Mouse (Mus musculus): ENCODE results near the gene Cnpy4. TPM values are rescaled to one million over a fixed set of nuclear protein-coding genes. Genes with fewer than 3 reads are reported as not detected.

Cnpy4 gene
- polyA plus RNA-seq, 1 experiment from 2014 or later, result 54.6 TPM

DNA sequence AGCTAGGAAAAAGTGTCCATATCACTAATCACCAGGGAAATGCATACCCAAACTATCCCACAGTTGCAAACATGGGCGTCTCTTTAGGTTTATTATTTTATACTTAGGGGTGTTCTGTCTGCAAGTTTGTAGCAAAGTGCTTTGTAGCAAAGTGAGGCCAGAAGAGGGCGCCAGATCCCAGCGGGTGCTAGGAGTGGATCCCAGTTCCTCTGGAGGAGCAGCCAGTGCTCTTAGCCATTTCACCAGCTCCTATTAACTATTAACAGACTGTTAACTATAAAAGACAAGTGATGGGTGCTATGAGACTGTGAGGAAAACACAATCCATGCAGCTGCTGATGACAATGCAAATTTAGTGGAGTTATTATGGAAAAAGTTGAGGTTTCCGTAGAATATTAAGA, 34.8 kb downstream of the Cnpy4 start:
- H3K36me3 ChIP-seq (replicated peaks), result no peaks in the 10 kb centered on the region
- peaks cover 2% of the 10 kb centered on the region for H3K9me3 ChIP-seq
- no peak overlapping the region for H3K27ac ChIP-seq (replicated peaks)
- no peak overlapping the region for H3K4me3 ChIP-seq
- H3K27me3 ChIP-seq (replicated peaks; ENCODE audit: low read depth, poor library complexity, severe bottlenecking), result no peaks in the 10 kb centered on the region
- WGBS, result 26% methylated on average over 4 of the region's 4 CpGs
- H3K4me1 ChIP-seq, result no peaks in the 10 kb centered on the region
- peak; percentile 77 for DNase-seq (ENCODE audit: low spot score)

GRCm38 (mm10) chr5:138223287-138223686, 36.0 kb downstream of the Cnpy4 start:
- no peak for DNase-seq (ENCODE audit: low spot score)
- Histone ChIP-seq H3K4me1 (no peaks in the 10 kb centered on the region), H3K27ac (replicated peaks) (no peak overlapping the region), H3K9me3 (no peaks in the 10 kb centered on the region), H3K4me3 (no peak overlapping the region), H3K36me3 (replicated peaks) (no peaks in the 10 kb centered on the region), H3K27me3 (replicated peaks; ENCODE audit: low read depth, poor library complexity, severe bottlenecking) (no peaks in the 10 kb centered on the region)
- 62% methylated on average over 3 of the region's 3 CpGs for WGBS

GRCm38 (mm10) chr5:138225700-138226099, 38.4 kb downstream of the Cnpy4 start, which contains the start of gene Nxpe5:
Nxpe5 (plus strand) TSS chr5:138225898.
- Histone ChIP-seq H3K4me1 (no peaks in the 10 kb centered on the region), H3K4me3 (no peak within 1 kb of the TSS), H3K36me3 (replicated peaks) (no peaks in the 10 kb centered on the region), H3K27ac (replicated peaks) (no peak within 1 kb of the TSS), H3K9me3 (no peaks in the 10 kb centered on the region), H3K27me3 (replicated peaks; ENCODE audit: low read depth, poor library complexity, severe bottlenecking) (no peaks in the 10 kb centered on the region)
- WGBS, result 59% methylated on average over 2 of the region's 2 CpGs
- DNase-seq (ENCODE audit: low spot score), result no peak

DNA sequence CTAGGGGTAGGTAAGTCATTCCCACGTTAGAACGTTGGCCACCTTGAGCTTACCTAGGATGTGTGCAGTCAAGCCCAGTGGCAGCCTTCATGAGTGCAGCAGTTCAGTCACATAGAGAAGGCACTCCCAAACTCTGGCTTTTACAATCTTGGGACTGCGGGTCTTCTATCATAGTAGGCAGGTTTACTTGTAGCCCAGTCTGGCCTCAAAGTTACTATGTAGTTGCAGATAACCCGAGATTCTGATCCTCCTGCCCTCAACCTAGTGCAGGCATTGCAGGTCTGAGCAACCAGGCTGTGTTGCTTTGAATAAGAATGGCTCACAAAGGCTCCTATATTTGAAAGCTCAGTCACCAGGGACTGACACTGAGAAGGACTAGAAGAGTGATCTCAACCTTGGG, 39.2 kb downstream of the Cnpy4 start:
- WGBS, result 78% methylated on average over 4 of the region's 4 CpGs
- no peaks in the 10 kb centered on the region for H3K36me3 ChIP-seq (replicated peaks)
- no peaks in the 10 kb centered on the region for H3K4me1 ChIP-seq
- H3K27ac ChIP-seq (replicated peaks), result no peak overlapping the region
- H3K4me3 ChIP-seq, result no peak overlapping the region
- no peaks in the 10 kb centered on the region for H3K27me3 ChIP-seq (replicated peaks; ENCODE audit: low read depth, poor library complexity, severe bottlenecking)
- no peaks in the 10 kb centered on the region for H3K9me3 ChIP-seq
- DNase-seq (ENCODE audit: low spot score), result no peak

GRCm38 (mm10) chr5:138227367-138227766, 40.1 kb downstream of the Cnpy4 start:
- no peak for DNase-seq (ENCODE audit: low spot score)
- Histone ChIP-seq H3K27ac (replicated peaks) (no peak overlapping the region), H3K4me1 (no peaks in the 10 kb centered on the region), H3K36me3 (replicated peaks) (no peaks in the 10 kb centered on the region), H3K27me3 (replicated peaks; ENCODE audit: low read depth, poor library complexity, severe bottlenecking) (no peaks in the 10 kb centered on the region), H3K9me3 (no peaks in the 10 kb centered on the region), H3K4me3 (no peak overlapping the region)
- 75% methylated on average over 2 of the region's 2 CpGs for WGBS

- Histone ChIP-seq H3K9me3 (no peaks in the 10 kb centered on the region), H3K36me3 (replicated peaks) (no peaks in the 10 kb centered on the region), H3K4me1 (no peaks in the 10 kb centered on the region), H3K27ac (replicated peaks) (no peak overlapping the region), H3K27me3 (replicated peaks; ENCODE audit: low read depth, poor library complexity, severe bottlenecking) (no peaks in the 10 kb centered on the region), H3K4me3 (no peak overlapping the region)
- 63% methylated on average over 3 of the region's 3 CpGs for WGBS
- no peak for DNase-seq (ENCODE audit: low spot score)
These were observed 40.7 kb downstream of the Cnpy4 start for GRCm38 (mm10) chr5:138228026-138228425.

GRCm38 (mm10) chr5:138229511-138229910, 42.2 kb downstream of the Cnpy4 start:
- H3K4me1 ChIP-seq, result no peaks in the 10 kb centered on the region
- H3K27ac ChIP-seq (replicated peaks), result no peak overlapping the region
- H3K9me3 ChIP-seq, result no peaks in the 10 kb centered on the region
- no peaks in the 10 kb centered on the region for H3K36me3 ChIP-seq (replicated peaks)
- DNase-seq (ENCODE audit: low spot score), result no peak
- no peaks in the 10 kb centered on the region for H3K27me3 ChIP-seq (replicated peaks; ENCODE audit: low read depth, poor library complexity, severe bottlenecking)
- WGBS, result 96% methylated on average over 3 of the region's 3 CpGs
- no peak overlapping the region for H3K4me3 ChIP-seq

- Histone ChIP-seq H3K27ac (replicated peaks) (no peak overlapping the region), H3K4me1 (no peaks in the 10 kb centered on the region), H3K4me3 (no peak overlapping the region), H3K36me3 (replicated peaks) (no peaks in the 10 kb centered on the region), H3K9me3 (no peaks in the 10 kb centered on the region), H3K27me3 (replicated peaks; ENCODE audit: low read depth, poor library complexity, severe bottlenecking) (no peaks in the 10 kb centered on the region)
- 88% methylated on average over 2 of the region's 2 CpGs for WGBS
- DNase-seq (ENCODE audit: low spot score), result no peak
These were observed 46.5 kb downstream of the Cnpy4 start for GRCm38 (mm10) chr5:138233778-138234177.

DNA sequence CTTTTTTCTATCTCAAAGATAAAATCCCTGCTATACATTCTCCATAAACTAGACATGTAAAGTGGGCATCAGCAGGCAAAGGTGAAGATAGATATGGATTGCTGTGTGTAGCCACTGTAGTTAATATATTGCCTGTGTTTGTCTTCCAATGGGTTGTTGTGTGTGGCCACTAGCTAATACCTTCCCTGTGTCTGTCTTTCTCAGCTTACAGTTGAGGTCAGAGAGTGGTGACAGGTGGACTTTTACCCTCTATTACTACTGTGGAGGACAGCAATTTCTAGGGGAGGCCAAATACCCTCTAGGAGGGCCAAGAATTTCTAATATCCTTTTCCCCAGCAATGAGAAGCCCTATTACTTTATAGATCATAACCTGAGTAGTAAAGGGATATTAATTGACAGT, 46.9 kb downstream of the Cnpy4 start:
- Histone ChIP-seq H3K9me3 (no peaks in the 10 kb centered on the region), H3K27ac (replicated peaks) (no peak overlapping the region), H3K4me3 (no peak overlapping the region), H3K4me1 (no peaks in the 10 kb centered on the region), H3K27me3 (replicated peaks; ENCODE audit: low read depth, poor library complexity, severe bottlenecking) (no peaks in the 10 kb centered on the region), H3K36me3 (replicated peaks) (no peaks in the 10 kb centered on the region)
- DNase-seq (ENCODE audit: low spot score), result no peak

- no peak for DNase-seq (ENCODE audit: low spot score)
- Histone ChIP-seq H3K27me3 (replicated peaks; ENCODE audit: low read depth, poor library complexity, severe bottlenecking) (no peaks in the 10 kb centered on the region), H3K36me3 (replicated peaks) (no peaks in the 10 kb centered on the region), H3K4me3 (no peak overlapping the region), H3K9me3 (no peaks in the 10 kb centered on the region), H3K4me1 (no peaks in the 10 kb centered on the region), H3K27ac (replicated peaks) (no peak overlapping the region)
- WGBS, result 48% methylated on average over 2 of the region's 2 CpGs
These were observed 54.2 kb downstream of the Cnpy4 start for GRCm38 (mm10) chr5:138241511-138241910.

MicroRNA genes within 50 kb of the gene (microRNA counts, 519-probe panel; counts per million panel counts)
- 5,675 counts per million, percentile 92 among the panel's probes with 10 or more counts for microRNA mmu-miR-106b
- 7,817 counts per million, percentile 99 among the panel's probes with 10 or more counts for microRNA mmu-miR-25
- 6,181 counts per million, percentile 95 among the panel's probes with 10 or more counts for microRNA mmu-miR-93

Small RNAs within 50 kb of the gene (microRNA-seq; reads per million reads assigned to microRNA genes)
- gene Mir106b (16,741 reads per million, percentile 98 among the genes with 10 or more reads in this experiment), gene Mir25 (1,345 reads per million, percentile 77 among the genes with 10 or more reads in this experiment), gene Mir93 (21,895 reads per million, percentile 98 among the genes with 10 or more reads in this experiment)

Other genes with a start within 250 kb of the Cnpy4 start
- 0.06 and 0.07 TPM in 2 replicates for gene Gjc3, start 224.4 kb upstream of the Cnpy4 start, polyA plus RNA-seq (2016; fragmentation: Nextera tagmentation; extraction: Ambion mirVana)
- gene Azgp1, start 206.0 kb upstream of the Cnpy4 start, polyA plus RNA-seq (2016; fragmentation: Nextera tagmentation; extraction: Ambion mirVana), result not detected in 2 replicates
- not detected in 2 replicates for gene Smok3a, start 166.2 kb upstream of the Cnpy4 start, polyA plus RNA-seq (2016; fragmentation: Nextera tagmentation; extraction: Ambion mirVana)
- not detected in 2 replicates for gene Smok3b, start 166.1 kb upstream of the Cnpy4 start, polyA plus RNA-seq (2016; fragmentation: Nextera tagmentation; extraction: Ambion mirVana)
- gene Smok3c, start 134.3 kb upstream of the Cnpy4 start, polyA plus RNA-seq (2016; fragmentation: Nextera tagmentation; extraction: Ambion mirVana), result not detected in 2 replicates
- 28.2 and 30.0 TPM in 2 replicates for gene Zkscan1, start 102.4 kb upstream of the Cnpy4 start, polyA plus RNA-seq (2016; fragmentation: Nextera tagmentation; extraction: Ambion mirVana)
- gene Zscan21, start 70.6 kb upstream of the Cnpy4 start, polyA plus RNA-seq (2016; fragmentation: Nextera tagmentation; extraction: Ambion mirVana), result 96.5 and 97.0 TPM in 2 replicates
- 32.1 and 39.8 TPM in 2 replicates for gene Zfp113, start 31.7 kb upstream of the Cnpy4 start, polyA plus RNA-seq (2016; fragmentation: Nextera tagmentation; extraction: Ambion mirVana)
- gene Cops6, start 26.4 kb upstream of the Cnpy4 start, polyA plus RNA-seq (2016; fragmentation: Nextera tagmentation; extraction: Ambion mirVana), result 357 and 367 TPM in 2 replicates
- 30.6 and 33.0 TPM in 2 replicates for gene Ap4m1, start 15.5 kb upstream of the Cnpy4 start, polyA plus RNA-seq (2016; fragmentation: Nextera tagmentation; extraction: Ambion mirVana)
- gene Mcm7, start 15.1 kb upstream of the Cnpy4 start, polyA plus RNA-seq (2016; fragmentation: Nextera tagmentation; extraction: Ambion mirVana), result 365 and 378 TPM in 2 replicates
- gene Taf6, start within 50 bp of the Cnpy4 start, polyA plus RNA-seq (2016; fragmentation: Nextera tagmentation; extraction: Ambion mirVana), result 146 and 149 TPM in 2 replicates
- gene Mblac1, start 6.8 kb downstream of the Cnpy4 start, polyA plus RNA-seq (2016; fragmentation: Nextera tagmentation; extraction: Ambion mirVana), result 8.7 and 9.4 TPM in 2 replicates
- gene Nxpe5, start 38.4 kb downstream of the Cnpy4 start, polyA plus RNA-seq (2016; fragmentation: Nextera tagmentation; extraction: Ambion mirVana), result not detected in 2 replicates
- gene Lamtor4, start 68.0 kb downstream of the Cnpy4 start, polyA plus RNA-seq (2016; fragmentation: Nextera tagmentation; extraction: Ambion mirVana), result 38.6 and 40.2 TPM in 2 replicates
- gene BC037034, start 76.5 kb downstream of the Cnpy4 start, polyA plus RNA-seq (2016; fragmentation: Nextera tagmentation; extraction: Ambion mirVana), result 5.7 and 6.1 TPM in 2 replicates
- 3.6 and 4.5 TPM in 2 replicates for gene Gal3st4, start 85.4 kb downstream of the Cnpy4 start, polyA plus RNA-seq (2016; fragmentation: Nextera tagmentation; extraction: Ambion mirVana)
- gene Gm43720, start 92.5 kb downstream of the Cnpy4 start, polyA plus RNA-seq (2016; fragmentation: Nextera tagmentation; extraction: Ambion mirVana), result 0.11 TPM in 1 of 2 replicates, not detected in the other
- gene Gpc2, start 92.5 kb downstream of the Cnpy4 start, polyA plus RNA-seq (2016; fragmentation: Nextera tagmentation; extraction: Ambion mirVana), result 48.1 TPM in 2 replicates
- gene Stag3, start 92.8 kb downstream of the Cnpy4 start, polyA plus RNA-seq (2016; fragmentation: Nextera tagmentation; extraction: Ambion mirVana), result 5.5 and 6.2 TPM in 2 replicates
- 0.19 TPM in 1 of 2 replicates, not detected in the other for gene Pvrig, start 154.5 kb downstream of the Cnpy4 start, polyA plus RNA-seq (2016; fragmentation: Nextera tagmentation; extraction: Ambion mirVana)

Measured in embryonic facial prominence, embryonic 10.5 days (tissue).